Mouse (Mus musculus) liver, embryonic 11.5 days (tissue): ENCODE results near the gene Mon1b. TPM values are rescaled to one million over a fixed set of nuclear protein-coding genes. Genes with fewer than 3 reads are reported as not detected.
A peak's percentile ranks its signal among the peaks of the same experiment; 100 is the strongest.

Experiments used
- ATAC-seq: fragments of 200-750 bp; cut with Nextera tagmentation; replicated peaks from 2 replicates; pipeline ENCODE4 v1.8.0; 2017; ENCODE audit warnings: moderate number of reproducible peaks, mild to moderate bottlenecking, moderate TSS enrichment, moderate library complexity; ENCODE audit not compliant: low FRiP score
- DNase-seq: peaks from one replicate; pipeline ENCODE4 v3.0.0-alpha.2; 2017; ENCODE audit warnings: low spot score
- H3K27ac ChIP-seq: fragments of 300-500 bp; sonication (generic); 2 replicates; pipeline ENCODE4 v1.5.1; 2014; ENCODE audit warnings: mild to moderate bottlenecking, low read depth, low read length, control low read depth
- H3K27me3 ChIP-seq: fragments of 300-500 bp; sonication (generic); replicated peaks from 2 replicates; pipeline ENCODE4 v1.6.1; 2014; ENCODE audit warnings: low read length, mixed read lengths; ENCODE audit not compliant: control insufficient read depth, insufficient read depth
- H3K36me3 ChIP-seq: fragments of 300-500 bp; sonication (generic); 2 replicates; pipeline ENCODE4 v1.6.1; 2014; ENCODE audit warnings: mild to moderate bottlenecking, low read length, moderate library complexity, mixed read lengths; ENCODE audit not compliant: control insufficient read depth, insufficient read depth
- H3K4me1 ChIP-seq: fragments of 300-500 bp; sonication (generic); replicated peaks from 2 replicates; pipeline ENCODE4 v1.6.1; 2014; ENCODE audit warnings: low read length, mixed read lengths; ENCODE audit not compliant: control insufficient read depth, insufficient read depth
- H3K4me2 ChIP-seq: fragments of 300-500 bp; sonication (generic); 2 replicates; pipeline ENCODE4 v1.6.1; 2014; ENCODE audit warnings: mild to moderate bottlenecking, control low read depth, moderate library complexity
- H3K4me3 ChIP-seq: fragments of 300-500 bp; sonication (generic); 2 replicates; pipeline ENCODE4 v1.5.1; 2014; ENCODE audit warnings: low read depth, low read length, control low read depth
- H3K9ac ChIP-seq: fragments of 300-500 bp; sonication (generic); 2 replicates; pipeline ENCODE4 v1.6.1; 2014; ENCODE audit warnings: low read depth, low read length, control low read depth
- H3K9me3 ChIP-seq: fragments of 300-500 bp; sonication (generic); 2 replicates; pipeline ENCODE4 v1.6.1; 2016; ENCODE audit warnings: low read length, inconsistent platforms, mixed read lengths; ENCODE audit not compliant: control insufficient read depth
- WGBS: fragments of 180-500 bp; shearing (Covaris S2); extraction: QIAGEN DNeasy Blood & Tissue Kit; methylation state at CpG from one replicate; pipeline ENCODE4 v1.1.7; 2014; 5-methylcytosine and 5-hydroxymethylcytosine counted together
- polyA plus RNA-seq: library from polyadenylated mRNA; unstranded; fragments of >200 nt; fragmentation: Nextera tagmentation; extraction: Ambion mirVana; gene quantifications from 2 replicates; pipeline ENCODE4 v1.2.1, GENCODE M21; 2014

Gene Mon1b
- polyA plus RNA-seq, 1 experiment from 2014 or later = 10.1 TPM

DNA sequence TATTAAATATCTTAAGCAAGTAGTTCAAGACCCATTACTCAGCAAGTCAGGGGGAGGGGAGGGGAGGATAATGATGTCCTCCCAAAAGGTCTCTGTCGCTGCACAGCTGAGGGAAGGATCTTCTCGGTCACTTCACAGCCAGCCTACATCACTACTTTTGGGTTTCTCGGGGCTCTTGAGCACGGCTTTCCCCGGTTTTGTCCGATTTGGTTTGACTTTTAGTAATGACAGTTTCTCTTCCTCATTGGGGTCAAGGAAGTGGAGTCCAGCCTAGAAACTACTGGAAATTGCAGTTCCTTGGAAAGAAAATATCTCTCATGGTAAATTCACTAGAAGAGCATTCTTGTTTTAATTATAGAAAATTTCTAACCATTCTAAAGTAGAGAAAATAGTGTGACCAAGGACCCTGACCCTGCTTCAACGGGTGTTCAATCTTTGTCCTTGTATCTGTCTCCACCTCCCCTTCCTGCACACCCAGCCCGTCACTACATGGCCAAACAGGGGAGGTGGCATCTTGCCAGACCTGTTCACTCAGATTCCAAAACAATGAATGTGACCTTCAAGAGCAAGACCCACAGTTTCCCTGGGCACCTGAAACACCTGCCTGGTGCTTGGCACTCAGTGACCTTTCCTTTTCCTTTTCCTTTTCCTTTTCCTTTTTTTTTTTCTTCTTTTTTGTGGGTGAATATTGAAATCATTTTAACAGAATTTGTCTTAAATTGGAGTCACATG, 8.3 kb downstream of the Mon1b start:
- 92% methylated on average over 8 of the region's 8 CpGs for WGBS

DNA sequence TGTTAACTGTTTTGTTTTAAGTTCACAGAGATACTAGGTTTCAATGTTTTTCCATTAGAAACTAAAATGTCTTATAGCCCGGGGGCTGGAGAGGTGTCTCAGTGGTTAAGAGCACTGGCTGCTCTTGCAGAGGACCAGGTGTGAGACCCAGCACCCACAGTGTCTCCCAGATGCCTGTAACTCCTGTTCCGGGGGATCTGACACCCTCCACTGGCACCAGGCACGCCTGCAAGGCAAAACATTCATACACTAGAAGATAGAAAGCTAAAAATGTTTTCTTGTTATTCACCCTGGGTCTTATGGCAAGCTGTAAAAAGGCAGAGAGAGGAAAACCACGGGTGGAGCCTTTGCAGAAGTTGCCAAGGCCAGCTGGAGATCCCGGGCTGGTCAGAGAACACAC, 9.8 kb downstream of the Mon1b start:
- WGBS = 66% methylated on average over 5 of the region's 5 CpGs
- H3K9me3 ChIP-seq = no peaks in the 10 kb centered on the region
- no peaks in the 10 kb centered on the region for H3K27me3 ChIP-seq
- H3K36me3 ChIP-seq = no peaks in the 10 kb centered on the region; the same call in 1 of the 2 replicates
- ATAC-seq (no peak), DNase-seq (no peak)
- H3K27ac ChIP-seq = no peak overlapping the region
- no peak overlapping the region for H3K9ac ChIP-seq
- H3K4me1 ChIP-seq = no peaks in the 10 kb centered on the region
- H3K4me3 ChIP-seq = no peak overlapping the region
- H3K4me2 ChIP-seq = no peak overlapping the region

More for the DNA sequence above, 8.3 kb downstream of the Mon1b start:
- H3K36me3 ChIP-seq = peaks cover under 1% of the 10 kb centered on the region; the same call in 1 of the 2 replicates
- H3K4me1 ChIP-seq = no peaks in the 10 kb centered on the region
- no peak overlapping the region for H3K27ac ChIP-seq
- H3K9me3 ChIP-seq = no peaks in the 10 kb centered on the region
- ATAC-seq (no peak), DNase-seq (no peak)
- no peak overlapping the region for H3K4me3 ChIP-seq
- H3K27me3 ChIP-seq = no peaks in the 10 kb centered on the region
- no peak overlapping the region for H3K9ac ChIP-seq
- H3K4me2 ChIP-seq = no peak overlapping the region

DNA sequence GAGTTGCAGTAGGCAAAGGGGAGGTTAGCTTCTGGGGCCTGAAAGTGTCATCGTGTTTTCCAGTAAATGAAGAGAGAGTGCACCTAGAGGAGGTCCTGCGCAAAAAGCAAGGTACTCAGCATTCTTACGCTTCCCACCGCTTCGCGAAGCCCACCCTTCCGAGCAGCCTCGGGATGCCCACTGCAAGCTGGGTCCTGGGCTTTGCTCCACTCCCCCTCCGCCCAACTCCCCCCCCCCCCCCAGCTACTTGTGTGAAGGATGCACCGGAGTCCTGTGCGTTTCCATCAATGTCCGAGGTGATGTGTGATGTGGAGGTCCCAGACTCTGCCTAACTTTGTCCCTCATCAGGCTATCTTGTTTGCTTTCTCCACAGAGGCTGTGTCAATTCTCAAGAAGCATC, 17.1 kb downstream of the Mon1b start:
- H3K4me3 ChIP-seq = no peak overlapping the region
- no peak overlapping the region for H3K27ac ChIP-seq
- no peaks in the 10 kb centered on the region for H3K36me3 ChIP-seq
- no peaks in the 10 kb centered on the region for H3K9me3 ChIP-seq
- H3K27me3 ChIP-seq = no peaks in the 10 kb centered on the region
- ATAC-seq (no peak), DNase-seq (no peak)
- no peaks in the 10 kb centered on the region for H3K4me1 ChIP-seq
- no peak overlapping the region for H3K9ac ChIP-seq
- no peak overlapping the region for H3K4me2 ChIP-seq
- WGBS = 79% methylated on average over 10 of the region's 12 CpGs

DNA sequence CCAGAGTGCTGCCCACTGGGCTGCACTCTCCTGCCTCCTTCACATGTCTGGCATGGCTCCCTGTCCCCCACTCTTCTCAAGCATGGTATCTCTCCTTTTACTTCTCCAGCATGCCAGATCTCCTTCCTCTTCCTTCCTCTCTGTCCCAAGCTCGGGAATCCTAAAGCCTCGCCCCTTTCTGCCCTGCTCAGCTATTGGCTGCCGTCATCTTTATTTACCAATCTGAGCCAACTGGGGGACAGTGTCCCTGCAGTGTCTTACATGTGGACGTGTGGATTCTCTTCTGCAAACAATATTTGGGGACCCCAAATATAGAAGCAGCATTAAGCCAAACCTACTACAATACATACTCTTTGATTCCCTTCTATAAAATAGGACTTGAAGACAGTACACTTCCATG, 17.8 kb downstream of the Mon1b start:
- no peak for DNase-seq
- no peak for ATAC-seq
- H3K36me3 ChIP-seq = no peaks in the 10 kb centered on the region
- 49% methylated on average over 4 of the region's 4 CpGs for WGBS
- H3K27me3 ChIP-seq = no peaks in the 10 kb centered on the region
- no peak overlapping the region for H3K4me2 ChIP-seq
- no peaks in the 10 kb centered on the region for H3K4me1 ChIP-seq
- H3K9ac ChIP-seq = no peak overlapping the region
- no peak overlapping the region for H3K4me3 ChIP-seq
- H3K9me3 ChIP-seq = no peaks in the 10 kb centered on the region
- no peak overlapping the region for H3K27ac ChIP-seq

DNA sequence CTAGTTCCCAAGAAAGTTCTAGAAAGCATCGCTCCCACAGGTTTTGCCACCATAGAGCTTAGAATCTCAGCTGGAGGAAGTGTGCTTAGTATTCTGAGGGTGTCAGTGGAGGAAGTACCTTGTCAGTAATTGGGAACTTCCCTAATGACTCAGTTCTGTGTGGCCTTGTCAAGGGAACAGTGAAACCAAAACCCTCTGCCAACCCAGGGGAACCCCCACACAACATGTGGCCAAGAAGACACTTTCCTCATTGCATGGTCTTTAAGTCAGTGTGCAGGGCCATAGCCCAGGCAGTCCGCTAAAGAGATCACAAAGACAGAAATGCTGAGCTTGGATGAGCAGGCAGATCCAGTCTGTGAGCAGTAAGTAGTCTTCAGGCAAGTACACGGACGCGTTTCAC, 20.8 kb downstream of the Mon1b start:
- Histone ChIP-seq H3K4me1 (no peaks in the 10 kb centered on the region), H3K9me3 (no peaks in the 10 kb centered on the region), H3K4me3 (no peak overlapping the region), H3K27ac (no peak overlapping the region), H3K36me3 (no peaks in the 10 kb centered on the region), H3K4me2 (no peak overlapping the region), H3K27me3 (no peaks in the 10 kb centered on the region), H3K9ac (no peak overlapping the region)
- 71% methylated on average over 5 of the region's 5 CpGs for WGBS
- DNase-seq (no peak), ATAC-seq (0 out of 2 replicates have a peak, but pooled peaks have one; percentile 15)

DNA sequence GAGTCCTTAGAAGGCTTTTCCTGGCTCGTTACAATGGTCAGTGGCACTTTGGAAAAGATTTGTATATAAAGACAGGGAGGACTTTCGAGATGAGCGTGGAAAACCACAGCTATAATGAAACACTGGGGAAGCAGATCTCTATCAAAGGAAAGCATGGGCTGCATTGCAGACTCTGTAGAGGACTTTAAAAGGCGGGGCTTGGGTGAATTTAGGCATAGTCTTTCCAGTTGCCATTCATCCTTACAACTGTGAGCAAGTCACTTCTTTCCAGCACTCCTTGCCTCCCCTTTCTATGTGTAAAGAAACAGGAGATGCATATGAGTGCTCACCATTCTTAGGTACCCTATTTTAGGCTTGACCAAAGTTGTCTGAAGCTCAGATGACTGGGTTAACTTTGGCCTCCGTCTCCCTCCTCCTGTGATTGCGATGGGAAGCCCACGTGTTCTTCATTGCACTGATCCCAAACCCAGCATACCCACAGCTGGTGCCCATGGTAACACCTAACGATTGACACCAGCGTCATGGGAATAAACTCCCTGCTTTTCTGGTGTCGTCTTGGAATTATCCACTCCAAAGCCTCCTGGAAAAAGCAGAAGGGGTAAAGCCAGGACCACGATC, 21.4 kb downstream of the Mon1b start:
- WGBS = 78% methylated on average over 11 of the region's 11 CpGs
- Histone ChIP-seq H3K4me1 (no peaks in the 10 kb centered on the region), H3K9ac (no peak overlapping the region), H3K36me3 (no peaks in the 10 kb centered on the region), H3K4me2 (no peak overlapping the region), H3K4me3 (no peak overlapping the region), H3K27me3 (no peaks in the 10 kb centered on the region), H3K9me3 (no peaks in the 10 kb centered on the region), H3K27ac (no peak overlapping the region)
- ATAC-seq (no peak), DNase-seq (no peak)

DNA sequence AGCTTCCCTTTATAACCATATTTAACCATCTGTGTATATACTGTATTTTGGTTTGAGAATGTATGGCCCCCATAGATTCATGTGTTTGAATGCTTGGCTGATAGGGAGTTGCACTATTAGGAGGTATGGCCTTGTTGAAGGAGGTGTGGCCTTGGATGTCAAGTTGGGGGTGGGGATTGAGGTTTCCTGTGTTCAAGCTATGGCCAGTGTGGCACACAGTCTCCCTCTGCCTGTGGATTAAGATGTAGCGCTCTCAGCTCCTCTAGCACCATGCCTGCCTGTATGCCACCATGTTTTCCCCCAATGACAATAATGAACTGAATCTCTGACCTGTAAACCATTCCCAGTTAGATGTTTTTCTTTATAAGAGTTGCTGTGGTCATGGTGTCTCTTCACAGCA, 24.7 kb downstream of the Mon1b start:
- ATAC-seq (no peak), DNase-seq (no peak)
- Histone ChIP-seq H3K4me1 (no peaks in the 10 kb centered on the region), H3K4me3 (no peak overlapping the region), H3K9me3 (no peaks in the 10 kb centered on the region), H3K9ac (no peak overlapping the region), H3K36me3 (no peaks in the 10 kb centered on the region), H3K27me3 (no peaks in the 10 kb centered on the region), H3K27ac (no peak overlapping the region), H3K4me2 (no peak overlapping the region)
- 45% methylated on average over 1 of the region's 1 CpGs for WGBS

DNA sequence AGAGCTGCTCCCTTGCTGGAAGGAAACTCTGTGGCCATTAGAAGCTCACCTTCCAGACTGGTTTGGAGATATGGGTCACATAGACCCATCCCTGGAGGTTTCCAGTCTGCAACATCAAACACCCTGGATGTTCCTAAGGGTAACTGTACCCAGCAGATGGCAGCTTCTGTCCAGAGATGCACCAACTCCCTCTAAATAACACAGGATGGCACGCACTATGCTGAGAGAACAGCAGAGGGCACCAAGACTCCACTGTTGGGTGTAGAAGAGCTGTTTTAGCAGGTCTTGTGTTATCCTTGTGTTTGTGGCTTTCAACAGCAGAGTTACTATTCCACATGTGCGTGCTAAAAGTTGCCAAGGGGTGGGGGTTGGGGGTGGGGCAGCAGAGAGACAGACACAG, 29.2 kb downstream of the Mon1b start:
- no peak overlapping the region for H3K4me3 ChIP-seq
- H3K36me3 ChIP-seq = no peaks in the 10 kb centered on the region
- H3K4me2 ChIP-seq = no peak overlapping the region
- ATAC-seq = peak; percentile 49; the same call in 1 of the 2 replicates
- 11% methylated on average over 2 of the region's 2 CpGs for WGBS
- DNase-seq = peak; percentile 37
- no peaks in the 10 kb centered on the region for H3K27me3 ChIP-seq
- H3K4me1 ChIP-seq = no peaks in the 10 kb centered on the region
- H3K27ac ChIP-seq = no peak overlapping the region
- no peaks in the 10 kb centered on the region for H3K9me3 ChIP-seq
- no peak overlapping the region for H3K9ac ChIP-seq

DNA sequence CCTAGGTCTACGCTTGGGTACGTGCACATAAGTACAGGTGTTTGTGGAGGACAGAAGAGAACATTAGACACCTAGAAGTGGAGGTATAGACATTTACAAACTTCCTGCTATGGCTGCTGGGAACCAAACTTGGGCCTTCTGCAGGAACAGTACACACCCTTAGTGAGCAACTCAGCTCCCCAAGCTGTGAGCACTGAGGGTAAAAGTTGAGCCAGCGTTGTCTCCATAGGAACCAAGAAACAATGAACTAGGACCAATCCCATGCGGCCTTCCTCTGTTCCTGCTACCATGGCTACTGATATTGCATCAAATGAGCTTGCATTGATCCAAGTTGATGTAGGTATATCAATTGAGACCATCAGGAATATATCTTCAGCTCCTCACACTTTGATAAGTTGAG, 29.6 kb downstream of the Mon1b start:
- Histone ChIP-seq H3K27ac (no peak overlapping the region), H3K27me3 (no peaks in the 10 kb centered on the region), H3K9me3 (no peaks in the 10 kb centered on the region), H3K4me2 (no peak overlapping the region), H3K4me3 (no peak overlapping the region), H3K36me3 (no peaks in the 10 kb centered on the region), H3K9ac (no peak overlapping the region), H3K4me1 (no peaks in the 10 kb centered on the region)
- WGBS = 73% methylated on average over 4 of the region's 4 CpGs
- ATAC-seq = no peak
- no peak for DNase-seq
